Mouse (Mus musculus) forebrain, embryonic 12.5 days (tissue): Measurements from ENCODE around the gene Zg16. TPM values are rescaled to one million over a fixed set of nuclear protein-coding genes. Genes with fewer than 3 reads are reported as not detected.

Source experiments
- ATAC-seq: fragments of 200-750 bp; cut with Nextera tagmentation; 2 replicates; pipeline ENCODE4 v1.8.0; 2017; ENCODE audit warnings: moderate TSS enrichment; ENCODE audit not compliant: low FRiP score
- H3K27ac ChIP-seq: fragments of 300-500 bp; sonication (generic); 2 replicates; pipeline ENCODE4 v1.5.1; 2016; ENCODE audit warnings: mild to moderate bottlenecking
- H3K27me3 ChIP-seq: fragments of 300-500 bp; sonication (generic); 2 replicates; pipeline ENCODE4 v1.6.1; 2016; ENCODE audit warnings: mild to moderate bottlenecking
- H3K36me3 ChIP-seq: fragments of 300-500 bp; sonication (generic); replicated peaks from 2 replicates; pipeline ENCODE4 v1.6.1; 2016; ENCODE audit warnings: mild to moderate bottlenecking
- H3K4me1 ChIP-seq: fragments of 300-500 bp; sonication (generic); 2 replicates; pipeline ENCODE4 v1.6.1; 2016
- H3K4me2 ChIP-seq: fragments of 300-500 bp; sonication (generic); 2 replicates; pipeline ENCODE4 v1.6.1; 2016; ENCODE audit warnings: mild to moderate bottlenecking, moderate library complexity
- H3K4me3 ChIP-seq: fragments of 300-500 bp; sonication (generic); replicated peaks from 2 replicates; pipeline ENCODE4 v1.5.1; 2016; ENCODE audit warnings: mild to moderate bottlenecking
- H3K9ac ChIP-seq: fragments of 300-500 bp; sonication (generic); 2 replicates; pipeline ENCODE4 v1.6.1; 2016; ENCODE audit warnings: mild to moderate bottlenecking
- H3K9me3 ChIP-seq: fragments of 300-500 bp; sonication (generic); 2 replicates; pipeline ENCODE4 v1.6.1; 2016
- WGBS: fragments of 180-500 bp; shearing (Covaris S2); methylation state at CpG from one replicate; pipeline ENCODE4 v1.1.7; 2016; 5-methylcytosine and 5-hydroxymethylcytosine counted together
- polyA plus RNA-seq: library from polyadenylated mRNA; unstranded; fragments of >200 nt; fragmentation: Nextera tagmentation; extraction: Ambion mirVana; gene quantifications from 2 replicates; pipeline ENCODE4 v1.2.1, GENCODE M21; 2016

Zg16 gene
- polyA plus RNA-seq, 1 experiment from 2014 or later, result not detected

DNA sequence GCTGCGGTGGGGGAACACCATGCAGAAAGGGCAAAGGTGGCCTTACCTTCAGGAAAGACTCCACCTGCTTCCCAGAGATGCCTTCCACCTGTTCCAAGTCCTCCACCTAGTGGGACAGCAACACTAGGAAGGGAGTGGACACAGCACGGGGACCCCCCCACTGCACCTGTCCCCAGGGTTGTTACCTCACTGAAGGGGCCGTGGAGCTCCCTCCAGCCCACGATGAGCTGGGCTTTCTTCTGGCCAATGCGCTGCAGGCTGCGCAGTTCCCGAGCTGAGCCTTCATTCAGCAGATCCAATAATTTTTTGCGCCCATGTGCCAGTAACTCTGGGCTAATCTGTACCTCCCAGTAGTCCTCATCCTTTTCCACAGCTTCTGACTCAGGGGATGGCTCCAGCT lies 59.2 kb downstream of the Zg16 start:
- H3K27me3 ChIP-seq, result no peaks in the 10 kb centered on the region
- H3K9me3 ChIP-seq, result no peaks in the 10 kb centered on the region
- WGBS, result 66% methylated on average over 8 of the region's 8 CpGs
- H3K4me1 ChIP-seq, result peaks cover 31% of the 10 kb centered on the region
- peak overlapping the region; percentile 90 for H3K4me2 ChIP-seq
- H3K4me3 ChIP-seq, result peak overlapping the region; percentile 98
- H3K27ac ChIP-seq, result peak overlapping the region; percentile 100
- no peak; the same call in 1 of the 2 replicates for ATAC-seq
- peak overlapping the region; percentile 100 for H3K9ac ChIP-seq
- peaks cover 71% of the 10 kb centered on the region for H3K36me3 ChIP-seq

DNA sequence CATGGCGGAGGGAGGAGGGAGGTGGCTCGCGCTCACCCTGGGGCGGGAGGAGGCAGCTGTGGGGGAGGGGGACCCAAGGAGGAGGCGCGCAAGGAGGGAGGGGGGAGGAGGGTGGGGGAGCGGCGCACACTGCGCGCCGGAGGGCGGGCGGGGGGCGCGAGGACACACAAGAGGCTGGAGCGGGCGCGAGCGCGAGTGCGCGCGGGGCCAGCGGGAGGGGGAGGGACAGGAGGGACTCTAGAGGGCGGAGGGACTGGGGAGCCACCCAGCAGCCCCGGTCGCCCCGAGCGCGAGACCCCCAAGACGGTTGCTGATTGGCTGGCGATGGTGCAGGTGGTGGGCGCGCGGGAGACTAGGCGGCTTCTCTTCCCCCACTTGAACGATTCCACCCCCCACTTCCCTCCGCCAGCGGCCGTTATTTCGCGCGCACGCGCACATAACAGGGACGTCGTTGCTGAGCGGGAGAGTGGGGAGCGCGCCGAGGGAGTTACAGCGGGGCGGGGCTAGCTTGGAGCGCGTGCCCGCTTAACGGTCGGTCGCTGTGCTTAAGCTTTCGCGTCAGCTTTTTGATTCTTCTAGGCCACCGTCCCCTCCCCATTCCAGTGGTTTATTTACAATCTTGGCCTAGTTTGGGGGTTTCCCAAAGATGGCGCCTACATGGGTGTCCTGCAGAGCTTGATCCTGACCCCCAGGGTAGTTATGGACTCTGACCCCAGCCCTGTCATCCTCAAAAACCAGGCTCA lies 60.0 kb downstream of the Zg16 start, which contains the start of gene Maz:
Gene Maz (minus strand): TSS at position 54 of the 743 bp plus-strand sequence.
- H3K9ac ChIP-seq, result peak within 1 kb of the TSS; percentile 100
- H3K27me3 ChIP-seq, result no peaks in the 10 kb centered on the region
- under 1% methylated on average over 44 of the region's 63 CpGs for WGBS
- peaks cover 71% of the 10 kb centered on the region for H3K36me3 ChIP-seq
- H3K4me3 ChIP-seq, result peak within 1 kb of the TSS; percentile 98
- ATAC-seq, result peak; percentile 93
- H3K9me3 ChIP-seq, result no peaks in the 10 kb centered on the region
- H3K27ac ChIP-seq, result peak within 1 kb of the TSS; percentile 100
- H3K4me1 ChIP-seq, result peaks cover 39% of the 10 kb centered on the region
- peak within 1 kb of the TSS; percentile 90 for H3K4me2 ChIP-seq

DNA sequence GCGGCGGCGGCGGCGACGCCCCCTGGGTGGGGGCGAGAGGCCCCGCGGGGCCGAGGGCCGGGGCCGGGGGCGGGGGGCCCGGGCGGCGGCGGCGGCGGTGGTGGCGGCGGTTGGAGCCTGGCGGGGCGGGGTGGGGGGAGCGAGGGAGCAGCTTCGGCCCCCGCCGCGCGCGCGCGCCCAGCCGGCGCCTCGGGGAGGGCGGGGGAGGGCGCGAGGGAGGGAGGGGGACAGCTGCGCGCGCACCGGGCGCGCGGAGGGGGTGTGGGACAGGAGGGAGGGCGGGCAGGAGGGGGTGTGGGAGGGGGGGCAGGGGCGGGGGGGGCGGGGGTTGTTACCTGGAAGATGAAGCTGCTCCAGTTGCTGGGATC lies 60.5 kb downstream of the Zg16 start:
- Histone ChIP-seq H3K27me3 (no peaks in the 10 kb centered on the region), H3K27ac (peak overlapping the region; percentile 100), H3K36me3 (peaks cover 71% of the 10 kb centered on the region), H3K4me1 (peaks cover 44% of the 10 kb centered on the region), H3K4me2 (peak overlapping the region; percentile 90), H3K9ac (peak overlapping the region; percentile 100), H3K9me3 (no peaks in the 10 kb centered on the region), H3K4me3 (peak overlapping the region; percentile 98)
- 3% methylated on average over 16 of the region's 48 CpGs for WGBS
- ATAC-seq, result no peak

DNA sequence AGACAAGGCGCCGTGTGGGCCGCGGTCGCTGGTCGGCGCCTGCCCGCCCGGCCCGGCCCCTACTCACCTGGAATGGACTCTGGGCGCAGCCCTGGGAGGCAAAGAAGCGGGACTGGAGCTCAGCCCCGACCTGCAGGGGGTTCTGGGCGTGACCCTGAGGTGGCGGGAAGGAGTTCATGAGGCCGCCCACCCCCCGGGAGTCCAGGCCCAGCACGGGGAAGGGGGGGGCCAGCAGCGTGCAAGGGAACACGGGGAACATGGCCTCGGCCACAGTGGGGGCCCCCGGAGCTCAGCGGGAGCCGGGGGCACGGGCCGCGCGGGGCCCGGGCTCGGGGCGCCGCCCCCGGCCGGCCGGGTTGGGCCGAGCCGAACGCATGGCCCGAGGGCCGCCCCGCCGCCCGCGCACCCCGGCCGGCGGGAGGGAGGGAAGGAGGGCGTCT lies 60.9 kb downstream of the Zg16 start:
- peaks cover 66% of the 10 kb centered on the region for H3K36me3 ChIP-seq
- under 1% methylated on average over 15 of the region's 48 CpGs for WGBS
- peak overlapping the region; percentile 100 for H3K9ac ChIP-seq
- H3K4me2 ChIP-seq, result peak overlapping the region; percentile 90
- H3K27me3 ChIP-seq, result no peaks in the 10 kb centered on the region
- ATAC-seq, result peak; percentile 24
- H3K4me3 ChIP-seq, result peak overlapping the region; percentile 98
- H3K27ac ChIP-seq, result peak overlapping the region; percentile 100
- no peaks in the 10 kb centered on the region for H3K9me3 ChIP-seq
- peaks cover 48% of the 10 kb centered on the region for H3K4me1 ChIP-seq

DNA sequence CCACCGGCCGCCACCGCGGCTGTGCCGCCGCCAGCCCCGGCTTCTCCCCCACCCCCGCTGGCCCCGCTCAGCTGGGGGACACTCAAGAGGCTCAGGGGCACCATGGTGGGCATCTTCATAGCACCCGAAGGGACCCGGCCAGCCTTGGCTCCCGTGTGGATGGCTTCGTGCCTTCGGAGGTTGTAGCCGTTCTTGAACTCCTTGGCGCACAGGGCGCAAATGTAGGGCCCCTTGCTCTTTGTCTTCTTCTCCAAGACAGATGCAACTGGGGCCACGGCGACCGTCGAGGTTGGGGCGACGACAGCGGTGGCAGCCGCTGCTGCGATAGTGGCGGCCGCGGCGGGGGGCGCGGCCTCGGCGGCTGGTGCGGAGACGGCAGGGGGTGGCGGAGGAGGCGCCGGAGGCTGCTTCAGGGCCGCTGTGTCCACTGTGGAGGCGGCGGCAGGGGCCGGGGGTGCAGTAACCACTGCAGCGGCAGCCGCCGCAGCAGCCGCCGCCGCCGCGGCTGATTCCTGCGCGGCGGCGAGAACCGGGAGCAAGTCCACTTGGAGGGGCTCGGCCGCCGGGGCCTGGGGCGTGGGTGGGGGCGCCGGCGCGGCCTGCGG lies 61.5 kb downstream of the Zg16 start:
- Histone ChIP-seq H3K4me1 (peaks cover 54% of the 10 kb centered on the region), H3K4me2 (peak overlapping the region; percentile 90), H3K36me3 (peaks cover 61% of the 10 kb centered on the region), H3K27me3 (no peaks in the 10 kb centered on the region), H3K9ac (peak overlapping the region; percentile 100), H3K27ac (peak overlapping the region; percentile 100), H3K4me3 (peak overlapping the region; percentile 98), H3K9me3 (no peaks in the 10 kb centered on the region)
- WGBS, result under 1% methylated on average over 61 of the region's 65 CpGs
- no peak for ATAC-seq

DNA sequence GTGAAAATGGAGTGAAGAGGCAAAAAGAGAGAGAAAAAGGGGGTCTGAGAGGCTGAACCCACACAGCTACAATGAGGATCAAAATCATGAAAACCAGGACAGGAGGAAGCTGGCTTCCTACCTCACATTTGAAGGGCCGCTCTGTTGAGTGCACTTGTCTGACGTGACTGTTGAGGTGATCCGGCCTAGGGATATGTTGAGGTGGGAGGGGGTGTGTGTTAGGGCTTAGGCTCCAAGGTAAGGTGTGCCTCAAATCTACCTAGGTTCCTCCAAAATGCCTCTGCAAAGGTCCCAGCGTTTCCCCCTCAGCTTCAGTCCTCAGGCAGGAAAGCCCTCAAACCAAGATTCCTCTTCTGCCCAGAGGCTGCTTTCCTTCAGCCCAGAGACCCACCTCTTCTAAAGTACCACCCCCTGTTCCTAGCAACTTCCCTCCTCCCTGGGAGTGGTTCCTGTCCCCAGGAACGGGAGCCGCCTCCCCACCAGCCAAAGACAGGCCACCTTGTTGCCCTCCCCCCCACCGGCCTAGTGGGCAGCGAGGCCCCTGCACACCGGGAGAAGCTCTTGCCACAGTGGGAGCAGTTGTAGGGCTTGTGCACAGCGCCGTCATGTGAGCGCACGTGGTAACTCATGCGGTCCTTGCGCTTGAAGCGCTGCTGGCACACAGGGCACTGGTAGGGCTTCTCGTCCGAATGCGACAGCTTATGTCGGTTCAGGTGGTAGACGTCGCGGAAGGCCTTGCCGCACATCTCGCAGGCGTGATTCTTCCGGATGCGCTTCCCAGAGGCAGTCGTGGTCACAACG lies 62.2 kb downstream of the Zg16 start:
- peak overlapping the region; percentile 98 for H3K4me3 ChIP-seq
- no peaks in the 10 kb centered on the region for H3K27me3 ChIP-seq
- peaks cover 55% of the 10 kb centered on the region for H3K36me3 ChIP-seq
- H3K4me2 ChIP-seq, result peak overlapping the region; percentile 90
- H3K27ac ChIP-seq, result peak overlapping the region; percentile 100
- ATAC-seq, result peak; percentile 33
- peak overlapping the region; percentile 100 for H3K9ac ChIP-seq
- 1% methylated on average over 30 of the region's 30 CpGs for WGBS
- no peaks in the 10 kb centered on the region for H3K9me3 ChIP-seq
- peaks cover 61% of the 10 kb centered on the region for H3K4me1 ChIP-seq

DNA sequence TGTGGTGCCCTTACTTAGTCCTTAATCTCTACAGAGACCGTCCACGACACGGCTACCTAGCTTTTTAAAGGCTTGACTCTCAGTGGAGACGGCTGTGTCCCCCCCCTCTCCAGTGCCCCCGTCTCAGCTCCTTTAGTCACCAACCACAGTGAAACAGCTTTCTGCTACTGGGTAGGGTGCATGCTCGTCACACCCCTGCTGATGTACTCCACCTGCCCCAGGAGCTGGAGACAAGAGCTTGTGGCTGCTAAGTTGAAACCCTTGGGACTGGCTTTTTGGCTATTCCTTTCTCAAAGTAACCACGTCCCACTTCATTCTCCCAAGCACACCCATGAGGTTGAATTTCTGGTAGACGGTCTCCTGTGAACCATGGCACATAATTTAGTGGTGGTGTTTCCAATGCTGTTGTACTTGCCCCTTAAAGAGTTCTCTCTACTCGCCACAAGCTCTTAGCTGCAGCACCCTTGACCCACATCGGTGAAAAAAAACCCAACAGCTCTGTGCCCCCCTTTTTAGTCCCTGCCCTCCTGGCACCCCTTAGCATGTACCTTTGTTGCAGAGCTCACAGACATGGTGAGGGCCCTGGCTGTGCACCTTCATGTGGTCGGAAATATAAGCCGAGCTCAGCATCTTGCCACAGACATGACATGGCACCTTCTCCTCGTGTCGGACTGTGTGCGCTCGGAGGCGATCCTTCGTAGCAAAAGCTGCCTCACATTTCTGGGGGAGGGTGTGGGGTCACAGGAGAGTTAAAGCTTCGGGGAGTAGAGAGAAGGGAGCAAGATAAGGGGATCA lies 63.0 kb downstream of the Zg16 start:
- H3K4me3 ChIP-seq, result peak overlapping the region; percentile 98
- H3K4me1 ChIP-seq, result peaks cover 69% of the 10 kb centered on the region
- H3K9ac ChIP-seq, result peak overlapping the region; percentile 100
- ATAC-seq, result no peak
- H3K27ac ChIP-seq, result peak overlapping the region; percentile 100
- no peaks in the 10 kb centered on the region for H3K9me3 ChIP-seq
- H3K27me3 ChIP-seq, result no peaks in the 10 kb centered on the region
- WGBS, result 23% methylated on average over 19 of the region's 19 CpGs
- H3K36me3 ChIP-seq, result peaks cover 47% of the 10 kb centered on the region
- peak overlapping the region; percentile 90 for H3K4me2 ChIP-seq

DNA sequence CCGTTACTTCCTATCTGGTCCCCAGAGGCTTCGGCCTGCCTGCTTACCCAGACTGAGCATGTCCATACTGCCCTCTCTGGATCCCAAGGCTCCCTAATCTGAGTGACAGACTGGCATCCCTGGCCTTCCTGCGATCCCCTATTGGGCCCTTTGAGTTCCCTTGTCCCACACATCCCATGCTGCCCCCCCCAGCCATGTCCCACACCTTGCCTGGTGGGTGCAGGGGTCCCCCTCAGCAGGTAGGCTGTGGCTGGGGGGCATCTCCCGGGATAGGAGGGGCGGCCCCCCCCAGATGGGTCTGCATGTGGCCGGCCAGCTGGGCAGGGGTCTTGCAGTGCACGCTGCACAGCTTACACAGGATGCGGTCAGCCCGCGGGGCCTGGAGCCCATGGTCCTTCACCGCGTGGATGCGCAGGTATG lies 63.8 kb downstream of the Zg16 start:
- H3K4me1 ChIP-seq, result peaks cover 76% of the 10 kb centered on the region
- peaks cover 39% of the 10 kb centered on the region for H3K36me3 ChIP-seq
- WGBS, result 73% methylated on average over 13 of the region's 13 CpGs
- no peak for ATAC-seq
- peak overlapping the region; percentile 90 for H3K4me2 ChIP-seq
- no peaks in the 10 kb centered on the region for H3K27me3 ChIP-seq
- no peaks in the 10 kb centered on the region for H3K9me3 ChIP-seq
- H3K4me3 ChIP-seq, result peak overlapping the region; percentile 98
- peak overlapping the region; percentile 100 for H3K27ac ChIP-seq
- peak overlapping the region; percentile 100 for H3K9ac ChIP-seq

DNA sequence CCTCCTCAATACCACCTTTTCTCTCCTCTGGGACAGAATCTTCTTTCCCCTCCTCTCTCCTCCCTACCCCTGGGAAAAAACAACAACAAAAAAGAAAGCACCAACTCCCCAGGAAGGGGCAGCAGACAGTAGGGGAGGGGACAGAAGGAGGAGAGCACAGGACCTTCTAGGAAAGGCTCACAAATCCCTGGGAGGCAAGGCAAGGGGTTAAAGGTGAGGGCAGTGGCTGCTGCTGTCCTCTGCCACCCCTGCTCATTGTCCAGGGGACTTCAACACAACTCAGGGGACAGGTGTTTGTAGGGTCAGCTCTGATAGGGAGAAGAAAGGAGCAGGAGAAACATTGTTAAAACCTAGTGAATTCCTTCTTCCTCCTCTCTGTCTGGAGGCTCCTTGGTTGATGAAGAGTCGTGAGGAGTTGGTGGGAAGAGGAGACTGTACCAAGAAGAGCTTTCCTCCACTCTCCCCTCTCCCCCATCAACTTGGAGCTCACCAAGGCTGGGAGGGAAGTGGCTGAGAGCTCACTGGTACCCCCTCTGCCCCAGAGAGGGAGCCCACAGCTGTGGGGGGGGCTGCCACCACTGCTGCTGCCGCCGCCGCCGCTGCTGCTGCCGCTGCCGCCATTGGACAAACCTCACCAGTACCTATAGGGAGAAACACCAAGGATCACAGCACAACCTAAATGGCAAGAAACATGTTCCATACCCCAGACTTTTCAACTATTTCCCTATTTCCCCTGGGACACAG lies 64.4 kb downstream of the Zg16 start:
- Histone ChIP-seq H3K9me3 (no peaks in the 10 kb centered on the region), H3K9ac (peak overlapping the region; percentile 100), H3K4me2 (peak overlapping the region; percentile 90), H3K36me3 (peaks cover 33% of the 10 kb centered on the region), H3K27ac (peak overlapping the region; percentile 100), H3K27me3 (no peaks in the 10 kb centered on the region), H3K4me1 (peaks cover 76% of the 10 kb centered on the region), H3K4me3 (peak overlapping the region; percentile 98)
- WGBS, result 76% methylated on average over 7 of the region's 7 CpGs
- no peak for ATAC-seq

DNA sequence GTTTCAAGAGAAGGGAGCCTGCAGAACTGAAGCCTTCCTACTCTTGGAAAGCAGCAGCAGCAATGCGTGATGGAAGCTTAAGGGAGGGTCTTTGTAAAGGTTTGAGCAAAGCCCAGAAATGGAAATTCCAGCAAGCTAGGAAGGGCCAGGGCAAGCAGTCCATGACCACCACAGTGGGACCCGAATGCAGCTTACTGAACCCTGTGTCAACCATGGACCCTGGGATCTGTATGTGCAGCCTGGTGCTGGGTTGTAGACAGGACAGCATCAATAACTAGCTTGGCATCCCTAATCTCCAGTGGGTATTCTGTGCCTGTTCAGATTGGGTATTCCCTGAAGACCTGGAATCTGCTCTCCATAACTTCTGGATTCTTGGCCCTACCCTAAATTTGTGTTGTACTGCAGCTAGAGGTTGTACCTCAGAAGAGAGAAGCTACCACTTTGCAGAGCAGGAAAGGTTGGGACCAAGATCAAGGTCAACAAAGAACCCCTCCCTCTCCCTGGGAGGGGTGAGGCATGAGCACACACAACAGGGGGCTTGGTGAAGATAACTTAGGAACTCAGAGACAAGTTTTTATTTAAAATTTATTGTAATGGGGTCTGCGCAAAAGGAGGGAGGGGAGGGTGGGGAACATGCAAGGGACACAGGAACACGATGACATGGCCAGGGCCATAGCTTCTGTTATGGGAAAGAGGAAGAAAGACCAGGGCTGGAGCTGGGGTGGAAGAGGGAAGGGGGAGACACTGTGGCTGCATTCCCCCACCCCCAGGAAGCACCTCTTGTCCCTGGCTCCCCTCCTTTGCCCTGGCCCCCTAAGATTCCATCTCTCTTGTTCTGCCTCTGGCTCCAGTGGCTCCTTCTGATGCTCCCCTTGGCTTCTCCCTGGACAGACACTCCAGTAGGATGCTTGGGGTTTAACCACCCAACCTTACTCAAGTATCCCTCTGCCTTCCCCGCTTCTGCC lies 65.3 kb downstream of the Zg16 start:
- ATAC-seq, result no peak
- H3K4me1 ChIP-seq, result peaks cover 77% of the 10 kb centered on the region

More for the DNA sequence above, 65.3 kb downstream of the Zg16 start:
- Histone ChIP-seq H3K27me3 (no peaks in the 10 kb centered on the region), H3K9ac (peak overlapping the region; percentile 100), H3K36me3 (peaks cover 33% of the 10 kb centered on the region), H3K27ac (peak overlapping the region; percentile 100), H3K4me3 (peak overlapping the region; percentile 98), H3K9me3 (no peaks in the 10 kb centered on the region), H3K4me2 (peak overlapping the region; percentile 90)
- 33% methylated on average over 5 of the region's 5 CpGs for WGBS
